Mouse (Mus musculus): ENCODE data around the gene Pkm.

The Pkm gene

DNA sequence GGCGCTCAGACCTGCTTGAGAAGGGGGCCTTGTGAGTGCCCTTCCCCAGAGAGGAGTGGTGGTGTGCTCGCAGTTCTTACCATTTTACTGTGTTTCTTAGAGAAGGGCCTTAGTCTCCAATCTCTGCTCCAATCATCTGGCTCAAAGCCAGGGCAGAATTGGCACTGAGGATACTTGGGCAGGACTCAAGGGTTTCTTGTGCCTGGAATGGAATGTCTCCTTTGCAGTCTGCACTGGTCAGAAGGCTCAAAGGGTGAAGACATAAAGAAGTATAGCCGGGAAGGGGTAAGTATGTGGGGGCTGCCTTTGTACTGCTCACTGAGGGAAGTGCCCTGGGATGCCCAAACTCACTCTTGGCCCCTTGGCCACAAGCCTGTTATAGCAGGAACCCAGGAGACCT, 53.1 kb downstream of the Pkm start:
- DNase-seq (ENCODE audit: low spot score): no peak

DNA sequence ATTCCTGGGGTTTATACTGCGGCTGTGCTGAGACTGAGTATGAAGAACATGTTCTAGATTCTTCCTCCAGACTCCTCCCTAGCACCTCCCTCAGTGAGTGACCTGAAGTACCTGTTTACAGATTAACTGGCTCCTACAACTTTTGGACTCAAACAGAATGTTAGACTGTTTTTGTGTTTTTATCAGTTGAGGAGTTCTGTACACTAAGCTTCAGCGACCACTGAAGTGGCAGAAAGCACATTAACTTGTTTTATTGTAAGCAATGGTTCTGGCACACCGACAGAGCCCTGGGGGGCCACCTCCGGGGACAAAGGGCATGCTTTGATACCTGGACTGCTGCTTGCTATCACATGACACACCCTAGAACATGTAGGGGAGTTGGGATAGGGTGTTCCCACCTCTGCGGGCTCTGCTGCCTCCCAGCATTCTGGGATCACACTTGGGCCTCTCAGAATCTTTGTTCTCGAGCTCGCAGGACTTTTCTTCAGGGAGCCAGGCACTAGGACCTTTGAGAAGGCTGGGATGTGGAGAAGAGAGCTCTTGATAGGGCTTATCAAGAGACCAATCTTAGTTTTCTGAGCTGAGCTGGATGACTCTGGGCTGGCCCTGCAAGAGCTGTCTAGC, 60.2 kb downstream of the Pkm start:
- DNase-seq (ENCODE audit: low spot score): no peak

DNA sequence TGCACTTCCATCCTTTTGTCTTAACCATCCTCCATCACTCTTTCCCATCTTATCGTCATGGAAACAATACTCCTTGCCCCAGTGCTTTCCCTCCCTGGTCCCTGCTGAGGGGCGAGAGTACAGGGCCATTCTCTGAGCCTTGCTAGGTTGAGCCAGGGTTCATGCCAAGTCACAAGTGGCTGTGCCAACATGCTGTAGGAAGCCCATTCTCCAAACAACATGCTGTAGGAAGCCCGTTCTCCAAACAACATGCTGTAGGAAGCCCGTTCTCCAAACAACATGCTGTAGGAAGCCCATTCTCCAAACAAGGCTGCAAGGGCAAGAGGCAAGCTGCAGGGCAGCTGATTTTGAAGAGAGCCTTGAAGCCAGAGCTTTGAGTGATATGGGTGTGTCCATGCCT, 62.1 kb downstream of the Pkm start:
- no peak for DNase-seq (ENCODE audit: low spot score)

DNA sequence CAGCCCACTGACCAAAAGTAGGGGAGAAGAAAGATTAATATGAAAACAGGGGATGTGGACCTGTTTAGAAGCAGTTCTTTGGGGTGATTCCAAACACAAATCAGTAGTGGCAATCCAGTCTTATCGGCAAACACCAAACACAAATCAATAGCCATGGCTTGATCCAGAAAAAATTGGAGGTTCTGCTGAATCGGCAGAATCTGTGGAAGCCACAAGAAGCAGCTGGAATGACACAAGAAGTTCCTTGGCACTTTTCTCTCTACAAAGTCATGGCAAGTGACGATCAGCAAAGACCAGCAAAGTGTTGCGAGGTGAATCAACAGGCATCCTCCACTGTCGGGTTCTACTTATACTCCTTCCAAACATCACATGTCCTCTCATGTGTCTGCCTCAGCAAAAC, 65.0 kb downstream of the Pkm start:
- no peak for DNase-seq (ENCODE audit: low spot score)

DNA sequence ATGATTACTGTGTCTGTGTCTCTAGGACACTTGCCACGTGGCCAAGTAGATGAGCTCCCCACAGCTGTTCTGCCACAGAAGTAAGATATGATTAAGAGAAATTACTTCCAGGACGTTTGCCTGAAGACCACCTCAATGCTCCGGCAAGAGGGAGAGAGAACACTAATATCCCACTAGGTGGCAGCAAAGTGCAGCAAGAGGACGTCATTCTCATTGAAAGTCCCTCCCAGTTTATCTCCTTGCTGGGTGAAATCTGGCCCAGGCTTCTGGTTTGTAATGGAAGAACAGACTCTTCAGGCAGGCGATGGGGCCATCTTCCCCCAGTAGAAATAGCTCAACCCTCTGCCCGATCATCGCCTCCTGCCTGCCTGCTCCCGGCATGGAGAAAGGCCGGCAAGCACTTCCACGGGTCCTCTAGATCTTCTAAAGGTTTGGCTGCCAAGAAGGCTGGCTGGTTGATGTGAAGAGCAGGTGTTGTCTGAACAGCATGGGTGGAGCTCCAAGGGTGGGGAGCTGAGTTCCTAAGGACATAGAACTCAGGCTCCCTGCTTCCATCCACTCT, 67.0 kb downstream of the Pkm start:
- DNase-seq (ENCODE audit: low spot score): peak; percentile 69

DNA sequence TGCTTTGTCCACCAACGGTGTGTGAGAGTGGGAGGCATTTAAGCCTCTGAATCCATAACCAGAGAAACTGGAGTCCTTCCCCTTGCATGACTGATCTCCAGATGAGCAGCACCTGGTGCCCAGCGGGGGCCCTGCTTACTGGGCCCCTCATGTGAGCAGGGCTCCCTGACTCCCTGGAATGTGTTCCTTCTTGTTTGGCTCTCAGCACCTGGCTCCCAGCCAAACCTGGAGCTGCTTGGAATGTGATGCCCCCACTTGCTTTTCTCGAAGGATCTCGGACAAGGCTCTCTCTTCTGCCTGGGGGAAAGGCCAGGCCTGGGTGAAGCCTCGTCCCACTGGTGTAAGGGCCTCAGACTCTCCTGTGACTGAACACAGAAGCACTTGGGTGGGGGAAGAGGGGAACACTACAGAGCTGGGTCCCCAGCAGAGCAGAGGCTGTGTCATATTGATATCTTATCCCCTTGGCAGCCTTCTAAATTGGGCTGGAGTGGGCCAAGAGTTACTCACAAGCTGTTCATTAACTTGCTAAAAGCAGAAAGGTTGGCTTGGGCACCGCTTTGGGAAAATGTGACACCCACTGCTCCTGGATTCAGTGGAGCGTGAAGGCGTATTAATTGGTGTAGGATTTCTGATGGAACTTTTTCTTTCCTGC, 67.7 kb downstream of the Pkm start:
- DNase-seq (ENCODE audit: low spot score): peak; percentile 12

DNA sequence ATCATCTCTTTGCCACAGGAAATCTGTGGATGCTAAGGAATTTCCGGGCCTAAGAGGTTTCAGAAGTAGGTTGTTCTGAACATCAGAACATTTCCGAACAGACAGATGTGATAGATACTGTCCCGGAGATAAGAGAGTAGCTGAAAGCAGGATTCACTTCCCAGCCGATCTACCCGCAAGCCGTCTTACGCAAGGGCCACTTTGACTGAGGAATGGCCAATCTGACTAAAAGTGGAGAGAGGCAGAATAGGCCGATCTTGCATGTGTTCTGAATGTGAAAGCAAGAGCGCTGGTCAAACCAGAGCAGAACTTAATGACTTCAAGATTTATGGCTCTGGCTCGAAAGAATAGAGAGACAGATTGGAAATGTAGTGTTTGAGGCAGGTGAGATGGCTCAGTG, 69.3 kb downstream of the Pkm start:
- DNase-seq (ENCODE audit: low spot score): no peak

DNA sequence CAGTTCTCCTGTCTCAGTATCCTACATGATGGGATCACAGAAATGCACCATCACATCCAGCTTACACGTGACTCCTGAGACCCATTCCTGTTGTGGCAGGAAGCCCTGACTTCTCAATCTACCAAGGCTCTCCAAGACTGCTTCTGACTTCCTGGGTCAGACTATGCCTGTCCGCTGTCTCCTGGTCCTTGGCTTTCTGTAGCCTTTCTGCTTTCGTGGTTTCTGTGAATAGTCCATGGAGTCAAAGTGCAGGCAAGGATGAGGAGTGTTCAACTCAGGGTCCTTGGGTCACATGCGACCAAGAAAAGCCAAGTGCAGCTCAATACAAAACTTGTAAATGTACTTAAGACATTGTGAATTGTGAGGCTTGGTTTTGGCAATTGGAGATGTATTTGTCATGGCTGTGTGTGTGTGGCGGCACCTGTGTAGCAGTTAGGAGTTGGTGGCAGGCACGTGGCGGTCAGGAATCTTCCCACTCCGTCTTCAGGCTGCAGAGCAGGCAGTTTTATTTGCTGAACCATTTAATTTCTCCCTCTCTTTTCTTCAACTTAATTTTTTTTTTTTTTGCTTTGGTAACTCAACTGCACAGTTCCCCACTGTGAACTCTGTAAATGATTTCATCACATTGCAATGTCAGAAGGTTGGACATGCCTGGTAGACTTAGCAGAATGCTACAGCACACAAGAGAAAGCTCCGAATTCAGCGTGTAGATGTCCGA, 71.6 kb downstream of the Pkm start:
- no peak for DNase-seq (ENCODE audit: low spot score)

All from left cerebral cortex, adult 11 months (tissue).